Mouse (Mus musculus): Measurements from ENCODE around the gene Zfp846. TPM values are rescaled to one million over a fixed set of nuclear protein-coding genes. Genes with fewer than 3 reads are reported as not detected.

Gene Zfp846
- total and polyA plus RNA-seq, 3 experiments, result 10.2 to 11.2 TPM; not detected in 1

GRCm38 (mm10) chr9:20653859-20654258 is 72.8 kb downstream of the Zfp846 start:
- Histone ChIP-seq H3K79me2 (ENCODE audit: control insufficient read depth, insufficient read depth, low read length, poor library complexity) (peaks cover 66% of the 10 kb centered on the region), H3K4me3 (ENCODE audit: control insufficient read depth in 1 of 2, insufficient read depth in 1 of 2, low read depth in 2 of 2, low read length in 2 of 2) (no peak overlapping the region; a peak in 1 of 4 replicates), H3K9ac (ENCODE audit: control insufficient read depth, low read depth, low read length, poor library complexity, severe bottlenecking) (no peak overlapping the region; the same call in 1 of the 2 replicates), H3K9me3 (replicated peaks; ENCODE audit: insufficient read depth, low read length) (no peaks in the 10 kb centered on the region), H3K27ac (ENCODE audit: control insufficient read depth, low read depth, low read length) (no peak overlapping the region), H3K4me1 (ENCODE audit: control insufficient read depth in 1 of 2, insufficient read depth in 2 of 2, low read length in 2 of 2) (peaks cover 15 to 27% of the 10 kb centered on the region in 2 experiments), H3K27me3 (ENCODE audit: control insufficient read depth in 1 of 2, insufficient read depth in 2 of 2, low read length in 2 of 2) (no peaks in the 10 kb centered on the region), H3K36me3 (ENCODE audit: control insufficient read depth in 1 of 2, insufficient read depth in 2 of 2, low read length in 2 of 2) (peaks cover 37 to 40% of the 10 kb centered on the region in 2 experiments)
- no peak for TF ChIP-seq ZMIZ1 (IDR thresholded peaks at IDR 0.05; ENCODE audit: low read depth, low read length)
- TF ChIP-seq CTCF (IDR thresholded peaks at IDR 0.05 in 2 of 3, conservative IDR thresholded peaks at IDR 0.05 in 1 of 3; ENCODE audit: control insufficient read depth in 1 of 3, insufficient read depth in 1 of 3, low read depth in 2 of 3, low read length in 3 of 3, poor library complexity in 1 of 3, severe bottlenecking in 1 of 3), result peak in 1 of 3 experiments; percentile 55; a peak in 2 of 6 replicates
- peak; percentile 67 for DNase-seq (ENCODE audit: low read depth, low spot score)

Other genes with a start within 250 kb of the Zfp846 start
- gene Olfr18, start 245.2 kb upstream of the Zfp846 start, total RNA-seq (2012; rRNA removed), result not detected in 2 replicates
- gene Olfr18, start 245.2 kb upstream of the Zfp846 start, polyA plus RNA-seq (2012; ENCODE audit: insufficient read depth in 1 of 2, insufficient read length in 2 of 2, low read depth in 1 of 2, low replicate concordance in 2 of 2, missing spikeins in 1 of 2), result not detected
- gene Zfp560, start 196.1 kb upstream of the Zfp846 start, total RNA-seq (2012; rRNA removed), result 31.5 and 42.0 TPM in 2 replicates
- gene Zfp560, start 196.1 kb upstream of the Zfp846 start, polyA plus RNA-seq (2012; ENCODE audit: insufficient read depth in 1 of 2, insufficient read length in 2 of 2, low read depth in 1 of 2, low replicate concordance in 2 of 2, missing spikeins in 1 of 2), result 10 to 100 TPM in 1 of 2 experiments, not detected in 1; 37.0 TPM
- gene Zfp26, start 121.1 kb upstream of the Zfp846 start, total RNA-seq (2012; rRNA removed), result 50.5 and 52.5 TPM in 2 replicates
- 10 to 100 TPM; 18.5 to 55.4 TPM for gene Zfp26, start 121.1 kb upstream of the Zfp846 start, polyA plus RNA-seq (2012; ENCODE audit: insufficient read depth in 1 of 2, insufficient read length in 2 of 2, low read depth in 1 of 2, low replicate concordance in 2 of 2, missing spikeins in 1 of 2)
- gene Zfp426, start 88.5 kb upstream of the Zfp846 start, total RNA-seq (2012; rRNA removed), result 32.1 and 41.5 TPM in 2 replicates
- 10 to 100 TPM in 1 of 2 experiments, not detected in 1; 30.7 TPM for gene Zfp426, start 88.5 kb upstream of the Zfp846 start, polyA plus RNA-seq (2012; ENCODE audit: insufficient read depth in 1 of 2, insufficient read length in 2 of 2, low read depth in 1 of 2, low replicate concordance in 2 of 2, missing spikeins in 1 of 2)
- gene Zfp266, start 59.9 kb upstream of the Zfp846 start, total RNA-seq (2012; rRNA removed), result 68.1 and 88.0 TPM in 2 replicates
- gene Zfp266, start 59.9 kb upstream of the Zfp846 start, polyA plus RNA-seq (2012; ENCODE audit: insufficient read depth in 1 of 2, insufficient read length in 2 of 2, low read depth in 1 of 2, low replicate concordance in 2 of 2, missing spikeins in 1 of 2), result 10 to 100 TPM; 30.7 to 31.5 TPM
- 867 and 1,103 TPM in 2 replicates for gene Ubl5, start 61.6 kb downstream of the Zfp846 start, total RNA-seq (2012; rRNA removed)
- 100 to 1,000 TPM in 1 of 2 experiments, not detected in 1; 850 TPM for gene Ubl5, start 61.6 kb downstream of the Zfp846 start, polyA plus RNA-seq (2012; ENCODE audit: insufficient read depth in 1 of 2, insufficient read length in 2 of 2, low read depth in 1 of 2, low replicate concordance in 2 of 2, missing spikeins in 1 of 2)
- 14.9 and 16.4 TPM in 2 replicates for gene Fbxl12, start 63.5 kb downstream of the Zfp846 start, total RNA-seq (2012; rRNA removed)
- gene Fbxl12, start 63.5 kb downstream of the Zfp846 start, polyA plus RNA-seq (2012; ENCODE audit: insufficient read depth in 1 of 2, insufficient read length in 2 of 2, low read depth in 1 of 2, low replicate concordance in 2 of 2, missing spikeins in 1 of 2), result 10 to 100 TPM in 1 of 2 experiments, not detected in 1; 44.0 TPM
- 179 and 202 TPM in 2 replicates for gene Pin1, start 70.8 kb downstream of the Zfp846 start, total RNA-seq (2012; rRNA removed)
- 100 to 1,000 TPM; 136 to 201 TPM for gene Pin1, start 70.8 kb downstream of the Zfp846 start, polyA plus RNA-seq (2012; ENCODE audit: insufficient read depth in 1 of 2, insufficient read length in 2 of 2, low read depth in 1 of 2, low replicate concordance in 2 of 2, missing spikeins in 1 of 2)
- gene Olfm2, start 165.1 kb downstream of the Zfp846 start, total RNA-seq (2012; rRNA removed), result 0.26 and 0.54 TPM in 2 replicates
- 1 to 10 TPM in 1 of 2 experiments, not detected in 1; 1.9 TPM for gene Olfm2, start 165.1 kb downstream of the Zfp846 start, polyA plus RNA-seq (2012; ENCODE audit: insufficient read depth in 1 of 2, insufficient read length in 2 of 2, low read depth in 1 of 2, low replicate concordance in 2 of 2, missing spikeins in 1 of 2)
- gene Col5a3, start 233.8 kb downstream of the Zfp846 start, total RNA-seq (2012; rRNA removed), result 0.07 and 0.08 TPM in 2 replicates
- under 1 TPM in 1 of 2 experiments, not detected in 1; 0.53 TPM for gene Col5a3, start 233.8 kb downstream of the Zfp846 start, polyA plus RNA-seq (2012; ENCODE audit: insufficient read depth in 1 of 2, insufficient read length in 2 of 2, low read depth in 1 of 2, low replicate concordance in 2 of 2, missing spikeins in 1 of 2)
- gene Rdh8, start 237.2 kb downstream of the Zfp846 start, total RNA-seq (2012; rRNA removed), result not detected in 2 replicates
- not detected for gene Rdh8, start 237.2 kb downstream of the Zfp846 start, polyA plus RNA-seq (2012; ENCODE audit: insufficient read depth in 1 of 2, insufficient read length in 2 of 2, low read depth in 1 of 2, low replicate concordance in 2 of 2, missing spikeins in 1 of 2)